Mouse (Mus musculus): ENCODE results near the gene Bscl2. TPM values are rescaled to one million over a fixed set of nuclear protein-coding genes. Genes with fewer than 3 reads are reported as not detected.

Bscl2 gene
- total RNA-seq, 4 experiments from 2014 or later: 98.1 to 115 (median 106) TPM

Small RNAs within 50 kb of the gene (microRNA-seq; reads per million reads assigned to microRNA genes)
- gene Mir5136: 0 reads per million in 2 experiments

Other genes with a start within 250 kb of the Bscl2 start
- 10 to 100 TPM; 10.6 to 12.2 (median 11.5) TPM for gene Slc22a8, start 246.2 kb upstream of the Bscl2 start, total RNA-seq (2022)
- gene Slc22a6, start 219.4 kb upstream of the Bscl2 start, total RNA-seq (2022): 1 to 10 TPM; 3.5 to 4.4 (median 4.1) TPM
- gene Chrm1, start 173.7 kb upstream of the Bscl2 start, total RNA-seq (2022): 100 to 1,000 TPM; 160 to 164 (median 161) TPM
- 100 to 1,000 TPM; 157 to 169 (median 162) TPM for gene Slc3a2, start 114.1 kb upstream of the Bscl2 start, total RNA-seq (2022)
- gene Wdr74, start 101.6 kb upstream of the Bscl2 start, total RNA-seq (2022): 10 to 100 TPM; 44.0 to 45.3 (median 44.3) TPM
- gene 1700092M07Rik, start 96.7 kb upstream of the Bscl2 start, total RNA-seq (2022): 1 to 10 TPM in 3 of 4 experiments, not detected in 1; 2.0 to 3.3 (median 2.4) TPM
- 10 to 100 TPM; 65.3 to 91.2 (median 76.1) TPM for gene Stx5a, start 96.1 kb upstream of the Bscl2 start, total RNA-seq (2022)
- 100 to 1,000 TPM in 2 of 4 experiments, 10 to 100 TPM in 2; 80.5 to 120 (median 102) TPM for gene Nxf1, start 80.4 kb upstream of the Bscl2 start, total RNA-seq (2022)
- gene Tmem223, start 66.5 kb upstream of the Bscl2 start, total RNA-seq (2022): 10 to 100 TPM; 61.3 to 77.8 (median 72.8) TPM
- 10 to 100 TPM; 10.1 to 17.5 (median 13.1) TPM for gene Tmem179b, start 63.0 kb upstream of the Bscl2 start, total RNA-seq (2022)
- gene Taf6l, start 51.0 kb upstream of the Bscl2 start, total RNA-seq (2022): 10 to 100 TPM; 14.7 to 20.1 (median 18.2) TPM
- gene Polr2g, start 38.9 kb upstream of the Bscl2 start, total RNA-seq (2022): 100 to 1,000 TPM; 101 to 122 (median 109) TPM
- 1 to 10 TPM; 5.2 to 7.9 (median 5.4) TPM for gene Zbtb3, start 34.9 kb upstream of the Bscl2 start, total RNA-seq (2022)
- 10 to 100 TPM; 36.4 to 45.1 (median 40.1) TPM for gene Ttc9c, start 18.1 kb upstream of the Bscl2 start, total RNA-seq (2022)
- gene Hnrnpul2, start 17.5 kb upstream of the Bscl2 start, total RNA-seq (2022): 100 to 1,000 TPM; 113 to 126 (median 120) TPM
- not detected for gene AC129217.1, start 7.7 kb upstream of the Bscl2 start, total RNA-seq (2022)
- gene Gng3, start 1.7 kb downstream of the Bscl2 start, total RNA-seq (2022): 100 to 1,000 TPM; 125 to 148 (median 143) TPM
- gene Lrrn4cl, start 13.3 kb downstream of the Bscl2 start, total RNA-seq (2022): under 1 TPM; 0.45 to 0.74 (median 0.55) TPM
- gene Ubxn1, start 34.0 kb downstream of the Bscl2 start, total RNA-seq (2022): 100 to 1,000 TPM in 2 of 4 experiments, 10 to 100 TPM in 2; 87.8 to 123 (median 106) TPM
- 10 to 100 TPM; 23.4 to 37.2 (median 29.5) TPM for gene Uqcc3, start 43.5 kb downstream of the Bscl2 start, total RNA-seq (2022)
- 10 to 100 TPM in 1 of 4 experiments, 1 to 10 TPM in 3; 4.9 to 10.4 (median 6.0) TPM for gene Lbhd1, start 46.3 kb downstream of the Bscl2 start, total RNA-seq (2022)
- not detected for gene Gm49403, start 46.5 kb downstream of the Bscl2 start, total RNA-seq (2022)
- gene 1810009A15Rik, start 51.4 kb downstream of the Bscl2 start, total RNA-seq (2022): 10 to 100 TPM; 22.7 to 32.0 (median 26.5) TPM
- gene Gm49416, start 51.5 kb downstream of the Bscl2 start, total RNA-seq (2022): 1 to 10 TPM in 2 of 4 experiments, not detected in 2; 1.4 to 1.8 TPM
- gene Ints5, start 55.5 kb downstream of the Bscl2 start, total RNA-seq (2022): 10 to 100 TPM; 24.0 to 26.1 (median 24.4) TPM
- gene Ganab, start 60.6 kb downstream of the Bscl2 start, total RNA-seq (2022): 100 to 1,000 TPM; 109 to 125 (median 119) TPM
- gene B3gat3, start 82.9 kb downstream of the Bscl2 start, total RNA-seq (2022): 100 to 1,000 TPM; 161 to 167 (median 162) TPM
- gene Rom1, start 91.9 kb downstream of the Bscl2 start, total RNA-seq (2022): 1 to 10 TPM; 5.0 to 8.6 (median 6.4) TPM
- gene Eml3, start 92.1 kb downstream of the Bscl2 start, total RNA-seq (2022): 10 to 100 TPM; 14.1 to 17.4 (median 15.3) TPM
- gene Mta2, start 104.4 kb downstream of the Bscl2 start, total RNA-seq (2022): 10 to 100 TPM; 53.7 to 66.5 (median 56.2) TPM
- 10 to 100 TPM; 21.5 to 22.2 (median 21.9) TPM for gene Tut1, start 116.4 kb downstream of the Bscl2 start, total RNA-seq (2022)
- 100 to 1,000 TPM; 223 to 248 (median 236) TPM for gene Eef1g, start 129.6 kb downstream of the Bscl2 start, total RNA-seq (2022)
- gene Ahnak, start 151.8 kb downstream of the Bscl2 start, total RNA-seq (2022): 10 to 100 TPM; 27.0 to 32.2 (median 29.0) TPM

Data from layer of hippocampus, adult 8-10 months (tissue).